Mouse (Mus musculus): Measurements from ENCODE around the gene Zfp213.

Zfp213 gene

DNA sequence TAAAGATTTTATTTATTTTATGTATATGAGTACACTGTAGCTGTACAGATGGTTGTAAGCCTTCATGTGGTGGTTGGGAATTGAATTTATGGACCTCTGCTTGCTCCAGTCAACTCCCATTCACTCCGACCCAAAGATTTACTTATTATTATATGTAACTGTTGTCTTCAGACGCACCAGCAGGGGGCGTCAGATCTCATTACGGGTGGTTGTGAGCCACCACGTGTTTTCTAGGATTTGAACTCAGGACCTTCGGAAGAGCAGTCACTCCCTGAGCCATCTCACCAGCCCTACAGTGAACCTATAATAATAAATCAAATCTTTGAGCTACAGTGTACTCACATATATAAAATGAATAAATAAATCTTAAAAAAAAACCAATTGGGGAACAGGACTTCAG is 8.0 kb upstream of the Zfp213 start:
- DNase-seq (ENCODE audit: low spot score) = no peak

DNA sequence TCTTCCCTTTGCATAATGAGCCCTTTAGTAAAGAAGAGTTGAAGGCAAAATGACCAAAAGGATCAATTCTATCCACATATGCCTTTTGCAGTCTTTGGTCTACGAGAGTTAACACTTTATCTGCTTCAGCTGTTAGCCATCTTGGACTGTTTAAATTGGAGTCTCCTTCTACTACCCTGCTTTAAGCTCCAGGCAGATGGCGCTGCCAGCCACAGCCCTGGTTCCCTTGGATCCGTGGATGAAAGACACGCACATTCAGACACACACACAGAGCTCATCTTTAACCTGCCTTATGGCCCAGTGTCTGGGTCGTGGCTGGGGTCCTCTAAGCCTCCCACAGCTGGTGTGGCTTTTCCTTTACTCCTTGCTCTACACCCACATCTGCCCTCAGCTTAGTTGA is 7.0 kb upstream of the Zfp213 start:
- no peak for DNase-seq (ENCODE audit: low spot score)

DNA sequence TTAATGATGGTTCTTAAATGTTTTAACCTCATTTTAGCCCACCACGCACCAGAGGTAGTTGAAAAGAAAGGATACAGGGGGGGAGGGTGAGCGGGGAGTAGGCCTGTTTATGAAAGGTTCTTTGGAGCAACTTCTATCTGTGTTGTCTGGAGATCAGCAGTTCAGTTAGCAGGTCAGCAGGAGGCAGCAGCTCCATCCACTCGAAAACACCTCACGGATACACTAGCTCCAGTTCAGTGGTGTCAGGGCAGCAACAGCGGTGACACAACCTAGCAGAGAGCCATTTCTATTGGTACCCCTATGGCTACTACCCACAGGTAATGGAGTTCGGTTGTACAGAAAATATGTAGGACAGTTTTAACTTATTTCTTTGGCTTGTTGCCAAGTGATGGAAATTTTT is 6.0 kb upstream of the Zfp213 start:
- DNase-seq (ENCODE audit: low spot score) = no peak

DNA sequence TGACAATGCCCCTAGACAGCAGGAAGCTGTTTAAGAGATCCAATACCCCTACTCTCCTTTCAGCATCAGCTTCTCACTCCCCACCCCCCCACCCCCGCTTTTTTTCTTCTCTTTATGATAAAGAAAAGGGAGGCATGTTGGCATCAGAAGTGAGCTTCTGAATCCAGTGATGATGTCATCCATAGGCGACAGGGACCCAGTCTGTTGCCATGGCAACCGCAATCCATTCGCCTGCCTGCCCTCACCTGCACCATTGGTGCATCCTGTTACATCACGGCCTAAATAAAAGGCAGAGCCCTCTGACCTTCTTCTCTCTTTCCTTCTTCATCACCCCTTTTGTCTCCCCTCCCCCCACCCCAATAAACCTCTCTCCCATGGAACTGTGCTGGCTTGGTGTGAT is 4.3 kb upstream of the Zfp213 start:
- DNase-seq (ENCODE audit: low spot score) = no peak

DNA sequence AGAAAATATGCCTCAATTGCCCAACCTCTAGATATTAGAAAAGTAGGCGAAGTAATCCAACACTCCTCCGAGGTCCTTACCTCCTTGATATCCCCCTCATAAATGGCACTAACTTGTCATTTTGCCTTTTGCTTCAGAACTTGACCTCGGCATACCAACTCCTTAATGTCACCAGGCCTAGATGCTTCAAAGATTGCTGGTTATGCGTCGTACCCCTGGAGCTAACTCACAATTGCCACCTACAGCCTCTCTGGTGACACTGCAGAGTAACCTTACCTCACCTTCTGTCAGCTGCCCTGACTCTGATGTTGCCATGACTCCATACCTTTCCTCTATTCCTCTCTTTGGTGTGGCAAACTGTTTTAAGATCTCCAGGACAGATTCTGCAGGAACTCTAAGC is 2.7 kb upstream of the Zfp213 start:
- no peak for DNase-seq (ENCODE audit: low spot score)

DNA sequence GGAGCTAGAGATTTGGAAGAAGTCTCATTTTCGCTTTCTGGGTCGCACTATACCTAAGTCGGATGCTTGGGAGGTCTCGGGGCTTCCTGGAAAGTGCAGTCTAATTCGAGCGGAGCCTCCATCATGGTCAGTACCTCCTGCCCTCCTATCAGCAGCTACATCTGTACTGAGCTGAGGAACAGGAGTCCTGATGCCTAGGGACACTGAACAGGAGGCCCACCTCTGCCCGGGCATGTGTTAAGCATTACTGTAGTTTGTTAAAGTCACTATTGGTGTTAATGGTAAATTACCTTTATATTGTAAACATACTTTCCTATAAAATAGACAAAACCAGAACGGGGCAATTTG is 304 bp upstream of the Zfp213 start:
- DNase-seq (ENCODE audit: low spot score) = no peak

DNA sequence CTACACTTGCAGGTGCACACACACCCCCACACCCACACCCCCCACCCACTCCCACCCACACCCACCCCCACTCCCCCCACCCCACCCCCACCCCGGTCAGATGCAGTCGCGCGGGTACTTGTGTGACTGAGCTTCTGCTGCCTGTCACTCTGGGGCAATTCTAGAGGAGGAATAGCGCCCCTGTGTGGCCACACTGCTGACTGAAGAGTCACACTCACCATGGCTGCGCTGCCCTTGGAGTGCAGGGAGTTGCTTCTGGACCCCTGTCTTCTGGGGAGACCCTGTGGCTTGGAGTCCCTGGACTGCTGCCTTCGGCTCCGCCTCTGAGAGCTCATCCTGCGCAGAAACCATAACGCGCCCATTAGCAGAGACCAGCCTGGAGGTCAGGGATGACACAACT is 4.3 kb downstream of the Zfp213 start:
- no peak for DNase-seq (ENCODE audit: low spot score)

DNA sequence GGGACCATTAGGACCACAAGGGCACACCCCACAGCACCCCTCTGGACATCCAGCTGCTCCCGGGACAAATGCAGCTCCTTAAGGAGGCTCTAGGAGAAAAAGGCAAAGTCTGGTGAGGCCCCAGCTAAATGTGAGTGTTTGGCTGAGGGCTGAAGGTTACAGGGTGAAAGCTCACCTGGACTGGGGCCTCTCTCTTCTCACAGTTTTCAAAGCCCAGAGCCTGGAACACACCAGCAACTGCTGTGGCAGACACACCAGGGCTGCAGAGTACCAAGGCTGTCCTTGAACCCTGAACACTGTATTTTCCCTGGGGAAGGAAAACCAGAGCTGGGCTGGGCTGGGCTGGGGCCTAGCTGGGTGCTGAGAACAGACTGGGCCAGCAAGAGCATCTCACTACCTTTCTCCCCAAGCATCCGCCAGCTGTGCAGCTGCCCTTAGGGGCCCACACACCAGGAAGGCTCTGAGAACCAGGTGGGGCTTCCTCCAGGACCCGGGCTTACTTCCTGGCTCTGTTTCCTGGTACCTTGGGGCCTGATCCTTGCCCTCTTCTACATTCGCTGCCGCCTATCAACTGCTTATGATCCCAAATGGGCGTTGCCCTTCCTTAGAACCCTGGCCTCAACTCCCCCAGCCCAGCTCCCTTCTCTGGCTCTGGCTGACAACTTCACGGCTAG is 8.7 kb downstream of the Zfp213 start:
- no peak for DNase-seq (ENCODE audit: low spot score)

DNA sequence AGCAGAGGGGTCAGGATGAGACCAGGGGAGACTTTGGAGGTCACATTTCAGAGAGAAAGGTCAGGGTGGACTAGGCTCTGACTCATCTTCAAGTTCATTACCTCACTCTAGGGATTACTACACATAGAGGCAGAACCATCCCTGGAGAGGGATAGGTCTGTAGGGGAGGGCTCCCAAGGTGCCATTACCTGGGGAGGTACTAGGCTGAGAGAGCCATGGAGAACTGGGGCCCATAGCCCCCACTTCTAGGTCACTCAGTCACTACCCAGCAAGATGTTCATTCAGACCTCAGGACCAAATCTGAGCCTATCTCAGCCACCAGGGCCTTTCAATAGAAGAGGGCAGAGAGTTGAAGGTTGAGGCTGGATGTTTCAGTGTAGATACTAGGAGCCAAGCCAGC is 9.7 kb downstream of the Zfp213 start:
- no peak for DNase-seq (ENCODE audit: low spot score)

DNA sequence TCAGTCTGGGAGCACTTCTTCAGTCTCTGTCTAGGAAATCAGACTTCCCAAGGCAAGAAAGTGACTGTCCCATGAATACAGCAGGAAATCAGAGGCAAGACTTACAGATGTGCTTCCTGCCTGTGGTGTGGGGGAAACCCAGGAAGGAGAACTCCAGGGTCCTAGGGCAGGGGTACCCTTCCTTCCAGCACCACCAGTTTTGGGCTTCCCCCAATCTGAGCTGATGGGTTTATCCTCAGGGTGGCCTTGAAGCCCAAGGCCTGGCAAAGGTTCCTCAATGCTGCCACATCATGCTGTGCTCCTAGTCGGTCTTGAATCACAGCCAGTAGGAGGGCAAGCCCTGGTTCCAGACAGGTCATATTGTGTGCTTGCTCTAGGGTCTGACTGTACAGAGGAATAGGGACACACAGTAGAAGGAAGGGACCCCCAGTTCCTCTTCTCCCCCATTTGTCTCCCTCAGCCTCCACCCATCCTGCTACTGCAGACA is 10.4 kb downstream of the Zfp213 start:
- DNase-seq (ENCODE audit: low spot score) = no peak

DNA sequence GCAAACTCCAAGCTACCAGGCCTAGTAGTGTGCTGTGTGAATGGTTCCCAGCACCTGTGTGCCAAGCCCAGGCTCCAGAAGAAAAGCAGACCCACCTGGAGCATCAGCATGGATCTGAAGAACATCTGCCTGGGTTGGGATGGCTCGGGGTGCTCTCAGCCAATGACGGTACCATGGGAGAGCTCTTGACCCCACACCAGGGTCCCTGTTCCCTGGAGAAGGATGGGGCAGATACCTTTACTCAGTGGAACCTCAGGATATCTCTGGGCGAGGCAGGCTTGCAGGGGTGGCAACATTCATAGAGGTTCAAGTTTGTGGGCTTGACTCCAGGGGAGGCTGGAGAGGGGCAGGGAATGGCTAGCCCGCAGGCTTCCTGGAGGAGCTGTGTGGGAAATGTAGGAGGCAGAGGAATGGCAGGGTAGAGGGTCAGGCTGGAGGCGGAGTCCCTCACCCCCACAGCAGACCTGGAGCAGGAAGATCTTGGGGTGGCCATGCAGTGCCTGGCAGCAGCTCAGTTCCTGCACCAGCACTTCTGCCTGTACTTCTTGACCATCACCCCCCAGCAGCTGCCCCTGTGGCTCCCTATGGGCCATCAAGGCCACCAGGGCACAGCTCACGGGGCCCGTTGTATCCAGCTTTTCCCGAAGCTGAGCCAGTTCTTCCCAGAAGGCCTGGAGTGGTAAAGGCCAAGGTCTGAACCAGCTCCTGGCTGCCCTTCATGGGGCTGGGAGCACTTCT is 11.0 kb downstream of the Zfp213 start:
- no peak for DNase-seq (ENCODE audit: low spot score)

DNA sequence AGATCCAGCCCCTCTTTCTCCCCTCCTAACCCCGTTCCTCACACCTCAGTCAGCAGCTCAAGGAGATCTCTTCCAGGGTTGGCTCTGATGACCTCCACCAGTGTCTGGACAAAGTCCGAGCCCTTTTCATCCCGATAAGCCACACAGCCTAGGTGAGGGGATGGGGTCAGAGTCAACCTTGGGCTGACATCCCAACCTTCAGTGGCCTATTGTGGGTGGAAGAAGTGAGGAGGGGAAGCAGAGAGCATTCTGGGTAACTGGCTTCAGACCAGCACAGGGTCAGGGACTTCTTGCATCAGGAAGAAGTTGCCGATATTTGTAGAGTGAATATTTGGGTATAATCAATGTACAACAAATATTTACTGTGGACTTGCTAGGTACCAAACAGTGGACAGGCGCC is 12.1 kb downstream of the Zfp213 start:
- no peak for DNase-seq (ENCODE audit: low spot score)

DNA sequence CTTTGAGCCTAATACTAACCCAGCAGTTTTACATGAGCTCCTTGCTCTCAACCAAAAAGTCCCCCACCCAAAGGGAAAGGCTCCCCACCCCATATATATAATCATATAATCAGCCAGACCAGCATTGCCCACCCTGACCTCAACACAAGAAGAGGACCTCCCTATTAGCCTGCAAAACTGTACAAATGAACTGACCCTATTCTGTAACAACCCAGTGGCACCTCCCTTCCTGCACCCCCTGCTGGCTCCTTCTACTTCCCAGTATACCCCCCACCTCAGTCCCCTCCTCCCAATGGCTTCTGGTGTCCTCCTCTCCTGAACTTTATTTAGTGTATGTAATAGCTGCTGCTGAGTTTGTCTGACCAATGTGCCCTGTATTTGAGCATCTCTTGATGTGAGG is 12.6 kb downstream of the Zfp213 start:
- DNase-seq (ENCODE audit: low spot score) = no peak

DNA sequence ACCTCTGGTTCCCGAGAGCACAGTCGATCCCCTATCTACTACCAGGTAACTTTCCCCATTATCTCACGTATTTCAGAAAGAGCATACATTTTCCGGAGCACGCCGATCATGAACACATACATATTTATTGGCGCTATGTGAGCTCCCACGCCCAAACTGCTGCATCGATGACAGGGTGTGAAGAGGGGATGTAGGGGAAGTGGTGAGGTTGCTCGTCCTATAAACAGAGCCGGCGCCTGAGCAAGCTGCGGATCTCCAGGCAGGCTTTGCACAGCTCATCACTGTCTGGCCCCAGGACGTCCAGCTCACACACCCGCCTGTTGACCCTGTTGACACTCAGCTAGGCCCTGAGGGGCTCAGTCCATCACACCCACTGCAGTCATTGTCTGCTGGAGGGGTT is 13.2 kb downstream of the Zfp213 start:
- no peak for DNase-seq (ENCODE audit: low spot score)

DNA sequence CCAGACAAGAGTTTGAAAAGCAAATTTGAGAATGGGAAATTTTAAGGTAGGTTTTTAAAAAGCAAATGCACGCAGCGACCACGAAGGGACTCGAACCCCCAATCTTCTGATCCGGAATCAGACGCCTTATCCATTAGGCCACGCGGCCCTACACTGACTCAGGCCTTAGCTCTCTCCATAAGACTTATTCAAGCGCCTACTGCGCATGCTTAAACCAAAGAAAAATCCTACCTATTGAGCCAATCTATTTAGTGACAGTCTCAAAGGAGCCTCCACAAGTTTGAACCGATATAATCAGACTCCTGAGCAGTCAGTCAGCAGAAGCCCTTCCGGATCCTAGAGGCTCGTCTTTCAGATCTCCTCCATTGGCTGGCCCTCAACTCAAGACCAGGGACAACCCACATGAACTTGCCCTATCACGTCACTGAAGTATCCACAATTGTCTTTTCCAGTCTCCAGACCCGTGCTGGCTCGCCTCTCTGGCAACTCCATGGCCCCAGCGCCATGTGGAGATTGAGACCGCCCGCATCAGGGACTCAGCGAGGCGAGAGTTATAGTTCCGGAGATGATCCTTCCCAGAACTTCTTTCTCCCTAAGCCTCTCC is 13.7 kb downstream of the Zfp213 start:
- DNase-seq (ENCODE audit: low spot score) = peak; percentile 95

DNA sequence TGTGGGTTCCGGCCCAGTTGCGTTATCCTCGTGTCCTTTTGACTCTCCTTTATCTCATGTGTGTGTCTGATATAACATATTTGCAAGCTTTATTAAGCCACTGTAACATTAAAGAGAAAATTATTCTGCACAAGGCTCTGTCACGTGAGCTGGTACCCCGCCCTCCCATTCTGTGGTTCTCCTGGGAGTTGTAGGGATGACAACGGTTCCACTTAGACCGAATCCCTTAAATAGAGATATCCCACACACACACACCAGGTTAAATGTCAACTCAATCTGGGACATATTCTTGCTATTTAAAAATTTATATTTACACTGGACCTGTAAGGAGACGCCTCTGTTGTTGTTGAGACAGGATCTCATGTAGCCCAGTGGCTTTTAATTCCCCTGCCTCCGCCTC is 14.6 kb downstream of the Zfp213 start:
- DNase-seq (ENCODE audit: low spot score) = peak; percentile 13

DNA sequence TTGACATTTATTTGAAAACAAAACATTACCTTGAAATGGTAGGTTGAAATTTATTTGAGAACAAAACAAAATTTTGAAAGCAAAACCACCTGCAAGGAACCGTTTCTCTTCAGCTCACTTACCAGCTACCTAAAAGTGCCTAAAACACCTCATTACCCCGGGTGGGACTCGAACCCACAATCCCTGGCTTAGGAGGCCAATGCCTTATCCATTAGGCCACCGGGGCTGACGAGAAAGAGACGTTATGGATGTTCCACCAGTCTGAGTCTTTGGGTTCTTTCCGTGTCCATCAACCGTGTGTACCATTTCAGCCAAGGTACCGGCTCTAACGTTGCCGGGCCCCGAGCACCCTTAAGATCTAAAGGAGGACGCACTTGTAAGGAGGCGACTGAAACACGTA is 15.4 kb downstream of the Zfp213 start:
- DNase-seq (ENCODE audit: low spot score) = peak; percentile 76

DNA sequence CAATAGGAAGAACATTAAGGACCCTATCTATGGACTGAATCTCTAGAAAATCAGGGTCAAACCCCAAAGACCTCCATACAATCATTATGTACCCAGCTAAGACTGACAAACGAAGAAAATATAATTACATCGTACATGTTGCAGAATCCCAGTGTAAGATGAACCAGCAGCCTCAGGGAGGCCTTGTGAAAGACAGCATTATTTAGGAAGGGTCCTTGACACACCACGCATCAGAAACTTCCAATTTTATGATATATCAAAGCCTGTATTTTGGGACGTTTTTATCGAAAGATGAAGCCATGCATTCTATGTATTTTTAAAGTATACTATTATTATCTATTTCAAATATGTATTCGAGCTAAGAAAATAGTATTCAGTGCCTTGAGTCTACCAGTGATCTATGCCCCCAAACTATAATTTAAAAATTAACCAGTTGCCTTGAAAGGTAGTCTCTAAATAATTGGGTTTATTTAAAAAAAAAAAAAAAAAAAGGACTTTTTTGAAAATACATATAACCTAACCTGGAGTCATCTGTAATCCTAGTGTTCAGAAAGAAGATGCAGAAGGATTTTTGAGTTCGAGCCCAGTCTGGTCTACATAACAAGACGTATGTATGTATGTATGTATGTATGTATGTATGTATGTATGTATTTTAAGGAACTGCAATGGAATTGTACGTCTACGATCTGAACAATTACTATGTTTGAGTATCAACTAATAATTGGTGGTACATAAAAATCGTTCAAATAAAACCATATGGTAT is 16.2 kb downstream of the Zfp213 start:
- peak; percentile 1 for DNase-seq (ENCODE audit: low spot score)

DNA sequence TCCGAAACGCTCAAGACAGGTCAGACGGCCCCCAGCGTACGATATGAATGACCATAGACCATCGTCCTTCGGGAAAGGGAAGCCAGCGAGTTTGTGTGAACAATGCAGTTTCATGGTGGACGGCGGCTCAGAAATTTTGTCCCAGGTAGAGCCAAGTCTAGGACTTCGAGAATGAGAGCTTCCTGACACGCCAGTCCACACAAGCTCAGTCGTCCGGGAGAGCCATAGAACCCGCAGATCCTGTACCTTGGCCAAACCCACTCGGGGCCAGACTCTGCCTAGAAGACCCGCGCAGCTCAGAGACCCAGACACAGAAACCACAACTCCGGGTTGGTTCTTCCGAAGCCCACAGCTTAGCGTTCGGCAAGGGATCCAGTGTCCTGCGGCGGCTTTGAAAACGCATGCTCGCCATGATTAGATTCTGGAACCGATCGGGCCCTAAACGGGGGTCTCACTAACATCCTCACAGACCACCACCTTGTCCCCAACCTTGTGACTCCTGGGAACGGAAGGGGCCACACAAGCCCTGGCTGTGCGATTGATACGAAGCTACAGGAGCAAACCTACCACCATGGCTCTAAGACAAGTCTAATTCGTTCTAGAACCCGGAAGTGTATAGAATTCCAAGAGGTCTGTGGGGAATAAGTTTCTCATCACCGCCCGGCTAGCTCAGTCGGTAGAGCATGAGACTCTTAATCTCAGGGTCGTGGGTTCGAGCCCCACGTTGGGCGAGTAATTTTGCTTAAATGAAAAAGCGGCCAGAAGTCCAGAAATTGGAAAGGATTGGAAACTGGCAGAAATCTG is 17.1 kb downstream of the Zfp213 start:
- DNase-seq (ENCODE audit: low spot score) = peak; percentile 81

DNA sequence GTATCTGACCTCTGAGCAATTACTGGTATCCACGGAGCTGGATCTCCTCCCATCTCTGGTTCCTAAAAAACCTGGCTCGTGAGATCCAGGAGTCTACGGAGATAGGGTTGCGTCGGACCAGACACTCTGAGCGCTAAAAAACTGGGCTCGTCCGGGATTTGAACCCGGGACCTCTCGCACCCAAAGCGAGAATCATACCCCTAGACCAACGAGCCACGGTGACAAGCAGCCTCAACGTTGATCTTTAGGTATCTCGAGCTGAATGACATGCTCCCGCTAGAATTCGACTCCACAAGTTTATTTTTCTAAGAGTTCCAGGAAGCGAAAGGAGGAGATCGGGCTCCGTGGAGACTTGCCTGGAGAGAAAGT is 17.7 kb downstream of the Zfp213 start:
- DNase-seq (ENCODE audit: low spot score) = no peak

DNA sequence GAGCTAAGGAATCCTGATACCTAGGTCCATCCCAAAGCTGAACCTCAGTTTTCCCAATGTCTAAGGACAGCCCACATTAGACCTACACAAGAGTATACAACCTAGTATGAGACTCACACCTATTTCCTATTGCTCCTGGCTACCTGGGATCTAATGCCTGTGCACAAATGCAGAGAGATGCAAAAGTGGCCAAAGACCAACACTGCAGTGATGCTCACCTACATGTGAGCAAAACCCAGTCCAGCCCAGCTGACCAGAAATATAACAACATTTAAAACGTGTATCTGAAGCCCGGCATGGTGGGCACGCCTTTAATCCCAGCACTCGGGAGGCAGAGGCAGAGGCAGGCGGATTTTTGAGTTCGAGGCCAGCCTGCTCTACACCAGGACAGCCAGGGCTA is 18.2 kb downstream of the Zfp213 start:
- DNase-seq (ENCODE audit: low spot score) = no peak

DNA sequence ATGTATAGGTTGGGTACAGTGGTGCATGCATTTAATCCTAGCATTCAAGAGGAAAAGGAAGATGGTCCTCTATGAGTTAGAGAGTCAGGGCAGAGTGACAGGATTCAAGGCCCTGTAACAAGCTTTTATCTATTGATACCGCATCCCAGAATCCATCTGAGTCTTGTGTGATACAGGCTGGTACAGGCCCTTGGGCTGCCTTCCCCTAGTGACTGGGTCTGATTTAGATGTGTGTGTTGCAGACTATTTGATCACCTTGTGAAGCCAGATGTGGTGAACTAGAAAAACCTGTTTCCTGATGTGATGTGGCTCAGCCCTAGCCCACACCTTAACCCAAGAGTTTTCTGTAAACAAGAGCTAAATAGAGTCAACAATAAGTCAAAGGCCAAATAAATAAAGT is 19.3 kb downstream of the Zfp213 start:
- DNase-seq (ENCODE audit: low spot score) = peak; percentile 1
